Mouse (Mus musculus) kidney, adult 9 months (tissue): ENCODE measurements at regions not wholly inside any gene's neighbourhood (a gene's known extent, or its start where the extent isn't known, plus 50 kb on each side); places are given as distances from the start of the nearest gene placed in this dataset.

Experiments
- DNase-seq: peaks from one replicate; pipeline ENCODE4 v3.0.0; 2022

DNA sequence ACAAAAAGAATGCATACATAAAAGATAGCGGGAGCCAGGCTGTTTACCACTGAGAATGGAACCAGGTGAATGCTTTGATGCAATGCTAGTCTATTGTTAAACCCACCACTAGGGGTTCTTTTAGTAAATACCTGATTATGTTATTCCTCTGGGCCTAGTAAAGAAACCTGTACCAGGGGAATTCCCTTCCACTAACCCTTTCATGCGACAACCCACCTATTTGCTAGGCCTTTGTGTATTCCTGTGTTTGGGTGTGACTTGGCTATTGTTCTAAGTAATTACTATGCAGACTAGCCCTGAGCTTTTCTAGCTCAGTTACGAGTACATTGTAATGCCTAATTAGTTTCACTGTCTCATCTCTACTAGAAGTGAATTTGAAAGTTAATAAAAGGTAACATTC lies 95.9 kb upstream of the 1700066M21Rik start:
- no peak for DNase-seq

DNA sequence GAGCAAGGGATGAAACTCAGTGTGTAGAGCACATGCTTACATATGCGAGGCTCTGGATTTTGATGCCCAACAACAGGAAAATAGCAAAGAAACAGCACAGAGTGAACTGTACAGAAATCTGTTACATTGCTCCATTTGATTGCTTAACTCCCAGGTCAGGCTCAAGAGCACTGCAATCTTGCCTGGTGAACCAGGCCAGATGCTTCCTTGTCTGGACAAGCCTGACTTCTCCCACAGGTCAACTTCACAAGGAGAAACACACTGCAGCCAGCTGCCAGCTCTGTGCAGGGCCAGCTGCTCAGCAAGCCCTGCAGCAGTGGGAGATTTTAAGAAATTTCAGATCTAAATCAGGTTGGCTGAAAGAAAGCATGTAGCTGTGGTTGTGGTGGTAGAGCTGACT lies 81.2 kb upstream of the 1700066M21Rik start:
- DNase-seq, result peak; percentile 6

- no peak for DNase-seq
These were observed 78.9 kb upstream of the 1700066M21Rik start for GRCm38 (mm10) chr1:57298557-57298956.

GRCm38 (mm10) chr1:57301260-57301979 lies 76.0 kb upstream of the 1700066M21Rik start:
- DNase-seq, result no peak

- DNase-seq, result no peak
These were observed 75.5 kb upstream of the 1700066M21Rik start for GRCm38 (mm10) chr1:57301980-57302331.

DNA sequence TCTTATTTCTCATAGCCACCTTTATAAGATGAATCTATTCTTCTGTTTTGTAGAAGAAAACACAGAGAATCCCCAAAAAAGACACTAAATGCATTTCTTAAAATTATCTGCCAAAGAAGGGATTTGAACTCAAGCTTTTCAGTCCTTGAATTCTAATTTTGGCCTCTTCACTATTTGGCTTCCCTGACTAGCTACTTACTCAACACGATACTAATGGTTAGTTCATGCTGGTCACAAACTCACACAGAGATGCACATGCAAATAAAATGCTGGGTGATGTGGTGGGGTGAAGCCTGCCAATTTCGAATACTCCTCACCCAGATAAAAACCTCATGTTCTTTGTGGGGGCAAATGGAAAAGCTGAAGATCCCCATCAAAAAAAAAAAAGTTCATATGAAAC lies 72.7 kb upstream of the 1700066M21Rik start:
- DNase-seq, result no peak

- no peak for DNase-seq
These were observed 54.9 kb upstream of the 1700066M21Rik start for GRCm38 (mm10) chr1:57322535-57322934.

DNA sequence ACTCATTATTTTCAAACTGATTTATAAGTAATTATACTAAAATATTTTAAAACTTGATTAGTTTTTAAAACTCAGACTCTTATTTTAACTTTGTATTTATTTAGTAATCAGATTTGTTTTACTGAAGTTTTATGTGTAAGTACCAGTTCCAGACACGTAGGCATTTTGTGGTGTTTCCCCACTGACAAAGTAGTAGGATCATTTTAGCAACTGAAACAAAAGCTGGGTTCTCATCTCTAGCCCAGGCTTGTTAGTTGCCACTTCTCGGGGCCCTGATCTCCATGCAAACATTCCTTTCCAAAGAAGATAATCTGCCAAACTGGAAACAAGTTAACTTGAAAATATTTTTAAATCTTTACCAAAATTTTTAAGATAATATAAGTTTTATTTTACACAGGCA lies 54.3 kb upstream of the 1700066M21Rik start:
- no peak for DNase-seq

DNA sequence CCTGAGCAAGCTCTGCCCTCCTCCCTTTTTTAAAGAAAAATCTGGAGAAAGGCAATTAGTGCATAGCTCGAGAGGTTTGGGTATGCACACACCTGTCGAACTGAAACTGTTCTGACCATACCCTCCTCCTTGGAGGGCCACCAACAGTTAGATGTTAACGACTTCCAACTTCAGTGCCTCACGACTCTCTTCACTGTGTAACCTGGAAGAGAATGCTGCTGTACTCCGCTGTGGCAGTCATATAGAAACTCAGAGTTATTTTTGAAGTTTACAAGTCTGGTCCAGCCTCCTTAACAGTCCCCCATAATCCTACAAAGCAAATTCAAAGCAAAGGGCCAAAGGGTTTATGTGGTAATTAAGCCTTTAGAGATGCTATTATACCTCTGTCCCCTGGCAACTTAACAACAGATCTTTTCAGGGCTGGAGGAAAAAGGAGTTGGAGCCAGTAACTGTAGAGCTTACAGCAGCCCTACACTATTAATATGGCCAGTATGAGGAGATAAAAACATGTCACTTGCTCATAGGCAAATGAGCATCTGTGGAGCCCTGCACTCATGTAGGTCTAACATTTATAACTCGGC lies 51.7 kb upstream of the 1700066M21Rik start:
- DNase-seq, result no peak
